Mouse (Mus musculus) forebrain, embryonic 14.5 days (tissue): Measurements from ENCODE around the gene Gm9833. TPM values are rescaled to one million over a fixed set of nuclear protein-coding genes. Genes with fewer than 3 reads are reported as not detected.
A peak's percentile ranks its signal among the peaks of the same experiment; 100 is the strongest.

ENCODE experiments used
- ATAC-seq: fragments of 200-750 bp; cut with Nextera tagmentation; 2 replicates; pipeline ENCODE4 v1.8.0; 2017; ENCODE audit warnings: mild to moderate bottlenecking, moderate library complexity
- DNase-seq: peaks from one replicate; pipeline ENCODE4 v3.0.0-alpha.2; 2015; ENCODE audit warnings: low spot score
- H3K27ac ChIP-seq: fragments of 300-500 bp; sonication (generic); 2 replicates; pipeline ENCODE4 v1.5.1; 2014; ENCODE audit warnings: low read depth, mild to moderate bottlenecking, control low read depth, low read length, moderate library complexity
- H3K27me3 ChIP-seq: fragments of 300-500 bp; sonication (generic); replicated peaks from 2 replicates; pipeline ENCODE4 v1.6.1; 2014; ENCODE audit warnings: low read length, control low read depth, mixed read lengths; ENCODE audit not compliant: control insufficient read depth, insufficient read depth
- H3K36me3 ChIP-seq: fragments of 300-500 bp; sonication (generic); 2 replicates; pipeline ENCODE4 v1.6.1; 2014; ENCODE audit warnings: low read length, control low read depth; ENCODE audit not compliant: control insufficient read depth, insufficient read depth
- H3K4me1 ChIP-seq: fragments of 300-500 bp; sonication (generic); 2 replicates; pipeline ENCODE4 v1.6.1; 2014; ENCODE audit warnings: antibody characterized with exemption, low read length, control low read depth; ENCODE audit not compliant: control insufficient read depth, insufficient read depth
- H3K4me2 ChIP-seq: fragments of 300-500 bp; sonication (generic); 2 replicates; pipeline ENCODE4 v1.6.1; 2014; ENCODE audit warnings: mild to moderate bottlenecking, control low read depth, low read length
- H3K4me3 ChIP-seq: fragments of 300-500 bp; sonication (generic); 2 replicates; pipeline ENCODE4 v1.5.1; 2014; ENCODE audit warnings: low read depth, low read length, control low read depth
- H3K9ac ChIP-seq: fragments of 300-500 bp; sonication (generic); 2 replicates; pipeline ENCODE4 v1.6.1; 2014; ENCODE audit warnings: mild to moderate bottlenecking, low read length, control low read depth, moderate library complexity
- H3K9me3 ChIP-seq: fragments of 300-500 bp; sonication (generic); replicated peaks from 2 replicates; pipeline ENCODE4 v1.6.1; 2016; ENCODE audit warnings: low read length, control low read depth, mixed read lengths; ENCODE audit not compliant: control insufficient read depth
- WGBS: fragments of 180-500 bp; shearing (Covaris S2); extraction: QIAGEN DNeasy Blood & Tissue Kit; methylation state at CpG from one replicate; pipeline ENCODE4 v1.1.7; 2014; 5-methylcytosine and 5-hydroxymethylcytosine counted together
- polyA plus RNA-seq: library from polyadenylated mRNA; unstranded; fragments of >200 nt; fragmentation: Nextera tagmentation; extraction: Ambion mirVana; gene quantifications from 2 replicates; pipeline ENCODE4 v1.2.1, GENCODE M21; 2014

Gene Gm9833
- polyA plus RNA-seq, 1 experiment from 2014 or later = 8.1 TPM

DNA sequence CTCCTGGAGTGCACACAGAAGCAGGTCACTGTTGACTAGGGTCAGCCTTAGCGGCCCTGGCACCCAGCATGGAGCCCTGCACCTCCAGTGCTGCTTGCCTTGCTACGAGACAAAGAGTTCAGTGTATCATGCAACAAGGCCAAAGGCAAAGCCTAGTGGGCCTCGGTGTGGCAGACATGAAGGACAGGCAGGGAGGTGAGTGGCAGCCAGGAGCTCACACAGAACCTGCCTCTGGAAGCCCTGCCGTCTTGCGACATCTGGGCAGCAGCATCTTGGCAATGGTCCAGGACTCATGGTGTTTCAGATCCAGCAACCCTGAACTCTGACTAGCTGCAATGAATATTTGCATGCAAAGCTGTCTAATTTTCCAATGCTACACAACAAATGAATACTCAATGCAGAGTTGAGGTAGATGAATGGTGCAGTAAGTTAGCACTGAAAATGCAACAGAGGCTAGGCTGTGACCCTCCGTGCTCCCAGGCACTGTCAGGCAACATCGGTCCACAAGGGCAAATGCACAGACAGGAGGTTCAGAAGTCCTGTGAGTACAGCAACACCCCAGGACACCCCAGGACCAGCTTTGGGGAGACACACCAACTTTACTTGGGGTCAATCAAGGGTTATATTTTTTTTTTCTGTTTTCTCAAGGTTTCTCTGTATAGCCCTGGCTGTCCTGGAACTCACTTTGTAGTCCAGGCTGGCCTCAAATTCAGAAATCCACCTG is 2.4 kb upstream of the Gm9833 start:
- 63% methylated on average over 7 of the region's 7 CpGs for WGBS
- no peak overlapping the region for H3K9ac ChIP-seq
- no peak overlapping the region for H3K27ac ChIP-seq
- no peaks in the 10 kb centered on the region for H3K4me1 ChIP-seq
- ATAC-seq (no peak), DNase-seq (peak; percentile 7)
- H3K36me3 ChIP-seq = no peaks in the 10 kb centered on the region
- H3K4me3 ChIP-seq = no peak overlapping the region
- H3K9me3 ChIP-seq = no peaks in the 10 kb centered on the region
- no peaks in the 10 kb centered on the region for H3K27me3 ChIP-seq
- H3K4me2 ChIP-seq = no peak overlapping the region

DNA sequence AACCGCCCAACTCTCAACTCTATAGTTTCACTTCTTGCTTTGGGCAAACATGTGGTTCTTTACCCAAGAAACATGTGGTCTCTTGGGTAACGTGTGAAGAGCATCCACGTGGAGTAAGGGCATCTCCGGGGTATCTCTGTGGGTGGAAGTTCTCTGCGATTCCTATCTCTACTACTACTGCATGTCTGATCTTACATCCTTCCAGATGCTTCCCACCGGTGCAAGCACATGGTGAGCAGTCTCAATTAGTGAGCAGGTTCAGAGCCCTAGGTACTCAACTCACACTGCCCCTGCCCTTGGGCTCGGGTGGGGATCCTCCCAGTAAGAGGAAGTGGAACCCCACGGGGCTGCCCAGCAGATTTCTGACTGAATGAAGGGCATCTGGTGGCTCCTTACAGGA is 399 bp upstream of the Gm9833 start:
- Histone ChIP-seq H3K27ac (no peak overlapping the region), H3K4me3 (no peak overlapping the region), H3K4me1 (no peaks in the 10 kb centered on the region), H3K4me2 (0 out of 2 replicates have a peak overlapping the region, but pooled peaks have one; percentile 34), H3K27me3 (no peaks in the 10 kb centered on the region), H3K36me3 (no peaks in the 10 kb centered on the region), H3K9me3 (no peaks in the 10 kb centered on the region), H3K9ac (no peak overlapping the region)
- 90% methylated on average over 8 of the region's 8 CpGs for WGBS
- ATAC-seq (no peak), DNase-seq (no peak)

DNA sequence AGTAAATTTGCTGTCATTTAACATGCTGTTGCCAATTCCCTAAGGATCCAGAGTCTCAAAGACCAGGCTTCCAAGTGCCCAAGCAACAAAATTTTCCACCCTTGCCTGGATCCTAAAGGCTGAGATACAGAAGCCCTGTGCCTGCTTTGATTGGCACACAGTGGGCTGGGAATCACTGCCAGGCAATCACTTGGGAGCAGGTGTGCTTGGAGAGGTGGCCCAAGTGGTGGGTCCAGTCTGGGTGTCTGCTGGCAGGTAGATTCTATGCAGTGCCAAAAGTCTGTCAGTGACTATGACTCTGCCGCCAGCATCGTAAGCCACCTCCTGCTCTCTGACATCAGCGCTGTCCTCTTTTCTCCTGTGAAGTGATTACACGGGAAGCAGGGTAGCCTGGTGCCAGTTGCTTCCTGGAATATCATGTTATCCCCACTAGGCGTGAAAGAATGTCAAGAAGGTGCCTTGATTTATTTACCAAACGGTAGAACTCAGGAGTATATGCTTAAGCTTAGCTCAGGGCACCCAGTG is 3.8 kb downstream of the Gm9833 start:
- Histone ChIP-seq H3K36me3 (no peaks in the 10 kb centered on the region), H3K9me3 (no peaks in the 10 kb centered on the region), H3K27me3 (no peaks in the 10 kb centered on the region), H3K4me3 (no peak overlapping the region), H3K4me1 (no peaks in the 10 kb centered on the region), H3K9ac (no peak overlapping the region), H3K4me2 (no peak overlapping the region), H3K27ac (no peak overlapping the region)
- WGBS = 81% methylated on average over 6 of the region's 6 CpGs
- no peak for ATAC-seq
- no peak for DNase-seq

DNA sequence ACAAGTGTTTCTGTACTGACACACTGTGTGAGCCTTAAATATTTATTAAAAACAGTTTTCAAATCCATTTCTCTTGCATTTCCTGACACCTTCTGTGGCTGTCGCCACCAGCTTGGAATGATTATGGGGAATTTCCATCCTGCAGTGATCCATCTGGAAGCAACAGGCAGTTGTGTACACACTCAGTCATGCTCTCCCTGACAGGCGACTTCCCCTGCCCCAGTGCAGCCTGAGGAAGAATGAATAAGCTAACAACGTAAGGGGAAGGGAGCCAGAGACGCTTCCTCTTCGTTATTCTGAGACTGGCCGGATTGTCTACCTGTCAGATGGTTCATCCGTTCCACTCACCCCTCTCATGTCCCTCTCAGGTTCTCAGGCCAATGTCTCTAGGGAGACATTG is 4.6 kb downstream of the Gm9833 start:
- Histone ChIP-seq H3K36me3 (no peaks in the 10 kb centered on the region), H3K4me2 (no peak overlapping the region), H3K27ac (no peak overlapping the region), H3K27me3 (no peaks in the 10 kb centered on the region), H3K4me3 (no peak overlapping the region), H3K9ac (no peak overlapping the region), H3K9me3 (no peaks in the 10 kb centered on the region), H3K4me1 (no peaks in the 10 kb centered on the region)
- DNase-seq = no peak
- no peak for ATAC-seq
- 61% methylated on average over 7 of the region's 7 CpGs for WGBS

DNA sequence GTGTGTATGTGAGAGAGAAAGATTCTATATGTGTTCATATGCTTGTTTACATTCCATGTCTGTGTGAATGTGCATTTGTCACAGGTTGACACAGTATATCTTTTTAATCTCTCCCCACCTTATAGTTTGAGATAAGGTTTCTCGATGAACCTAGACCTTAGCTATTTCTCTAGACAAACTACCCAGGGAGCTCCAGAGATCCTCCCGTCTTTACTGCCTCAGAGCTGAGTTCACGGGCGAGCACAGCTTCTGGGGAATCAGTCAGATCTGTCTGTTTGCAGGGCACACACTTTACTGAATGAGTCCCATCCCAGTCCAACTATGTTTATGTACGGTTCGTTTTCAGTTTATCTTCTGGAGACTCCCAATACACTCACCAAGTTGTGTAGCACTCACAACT is 5.0 kb downstream of the Gm9833 start:
- Histone ChIP-seq H3K27ac (no peak overlapping the region), H3K36me3 (no peaks in the 10 kb centered on the region), H3K27me3 (no peaks in the 10 kb centered on the region), H3K4me1 (no peaks in the 10 kb centered on the region), H3K9me3 (no peaks in the 10 kb centered on the region), H3K4me3 (no peak overlapping the region), H3K4me2 (no peak overlapping the region), H3K9ac (no peak overlapping the region)
- ATAC-seq (no peak), DNase-seq (no peak)
- WGBS = 89% methylated on average over 6 of the region's 6 CpGs

DNA sequence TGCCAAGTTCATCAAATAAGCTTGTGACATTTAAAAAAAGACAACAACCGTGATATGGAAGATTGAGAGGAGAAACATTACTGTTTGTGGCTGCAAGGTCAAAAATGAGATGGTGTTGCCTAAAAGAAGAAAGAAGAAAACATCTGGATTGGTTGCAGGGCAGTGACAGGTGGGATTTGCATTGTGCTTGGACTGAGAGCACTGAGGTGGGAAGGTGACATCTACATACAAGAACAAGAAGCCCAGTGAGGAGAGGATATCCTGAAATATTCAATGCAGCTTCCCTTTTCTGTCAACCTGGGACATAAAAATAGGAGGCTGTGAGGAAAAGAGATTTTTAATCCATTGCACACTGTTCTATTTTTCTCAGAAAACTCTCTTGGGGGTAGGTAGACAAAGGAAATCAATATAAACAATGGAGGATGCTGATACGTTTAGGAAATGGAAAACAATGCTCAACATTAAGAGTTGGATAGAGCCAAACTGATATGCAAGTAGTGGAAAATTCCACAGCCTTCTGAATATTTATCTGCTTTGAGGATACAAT is 7.2 kb downstream of the Gm9833 start:
- no peak overlapping the region for H3K27ac ChIP-seq
- no peak for DNase-seq
- no peaks in the 10 kb centered on the region for H3K4me1 ChIP-seq
- no peak for ATAC-seq
- H3K27me3 ChIP-seq = no peaks in the 10 kb centered on the region
- H3K9me3 ChIP-seq = no peaks in the 10 kb centered on the region
- H3K4me3 ChIP-seq = no peak overlapping the region
- H3K36me3 ChIP-seq = no peaks in the 10 kb centered on the region
- 81% methylated on average over 2 of the region's 2 CpGs for WGBS
- no peak overlapping the region for H3K9ac ChIP-seq
- no peak overlapping the region for H3K4me2 ChIP-seq

DNA sequence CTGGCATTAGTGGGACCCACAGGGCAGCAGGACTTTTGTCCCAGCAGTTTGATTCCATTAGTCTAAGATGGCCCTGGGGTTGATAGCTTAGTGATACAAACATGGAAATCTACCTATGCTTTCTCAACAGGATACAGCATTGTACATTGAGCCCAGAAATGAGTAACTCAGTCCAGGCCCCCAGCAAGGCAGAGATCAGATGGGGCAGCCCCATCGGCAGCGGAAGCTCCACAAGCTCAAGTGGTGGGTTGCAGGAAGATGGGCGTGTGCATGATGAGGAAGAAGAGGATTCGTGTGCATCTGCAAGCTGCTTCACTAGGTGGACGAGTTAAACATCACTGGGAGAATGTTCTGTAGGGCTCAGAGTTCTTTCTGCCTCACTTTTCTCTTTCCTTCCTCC is 11.8 kb downstream of the Gm9833 start:
- H3K9ac ChIP-seq = no peak overlapping the region
- ATAC-seq (no peak), DNase-seq (no peak)
- H3K4me3 ChIP-seq = no peak overlapping the region
- H3K4me2 ChIP-seq = no peak overlapping the region
- no peaks in the 10 kb centered on the region for H3K27me3 ChIP-seq
- 90% methylated on average over 5 of the region's 5 CpGs for WGBS
- H3K9me3 ChIP-seq = no peaks in the 10 kb centered on the region
- no peaks in the 10 kb centered on the region for H3K36me3 ChIP-seq
- H3K27ac ChIP-seq = no peak overlapping the region
- H3K4me1 ChIP-seq = no peaks in the 10 kb centered on the region

DNA sequence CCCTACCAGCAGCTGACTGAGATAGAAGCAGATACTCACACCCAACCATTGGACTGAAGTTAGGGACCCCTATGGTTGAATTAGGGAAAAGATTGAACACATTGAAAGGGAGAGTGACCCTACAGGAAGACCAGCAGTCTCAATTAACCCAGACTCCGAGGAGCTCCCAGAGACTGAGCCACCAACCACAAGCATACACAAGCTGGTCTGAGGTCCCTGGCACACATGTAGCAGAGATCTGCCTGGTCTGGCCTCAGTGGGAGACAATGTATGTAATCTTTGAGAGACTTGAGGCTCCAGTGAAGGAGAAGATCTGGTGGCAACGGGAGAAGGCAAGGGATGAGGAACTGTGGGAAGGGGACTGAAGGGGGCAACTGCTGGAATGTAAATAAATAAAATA is 23.7 kb downstream of the Gm9833 start:
- Histone ChIP-seq H3K4me3 (no peak overlapping the region), H3K4me1 (no peaks in the 10 kb centered on the region), H3K27ac (no peak overlapping the region), H3K36me3 (no peaks in the 10 kb centered on the region), H3K27me3 (no peaks in the 10 kb centered on the region), H3K9me3 (no peaks in the 10 kb centered on the region), H3K4me2 (no peak overlapping the region), H3K9ac (no peak overlapping the region)
- ATAC-seq = no peak
- no peak for DNase-seq
- WGBS = 84% methylated on average over 2 of the region's 2 CpGs

DNA sequence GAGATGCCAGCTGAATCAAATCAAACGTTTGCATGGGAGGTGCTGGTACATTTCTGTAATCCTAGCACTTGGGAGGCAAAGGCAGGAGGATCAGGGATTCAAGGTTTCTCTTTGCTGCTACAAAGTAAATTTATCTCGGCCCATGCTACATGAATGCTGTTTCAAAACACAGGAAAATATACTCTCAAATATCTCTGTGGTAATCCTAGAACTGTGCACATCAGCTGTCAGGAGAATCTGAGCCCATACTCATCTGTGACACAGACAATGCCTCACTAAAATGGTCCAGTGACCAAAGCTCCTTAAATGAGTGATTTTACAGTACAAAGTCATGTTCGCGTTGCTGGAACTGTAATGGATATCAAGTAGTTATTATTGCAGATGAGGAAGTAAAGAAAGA is 24.3 kb downstream of the Gm9833 start:
- Histone ChIP-seq H3K9me3 (no peaks in the 10 kb centered on the region), H3K27ac (no peak overlapping the region), H3K36me3 (no peaks in the 10 kb centered on the region), H3K4me1 (no peaks in the 10 kb centered on the region), H3K4me3 (no peak overlapping the region), H3K4me2 (no peak overlapping the region), H3K27me3 (no peaks in the 10 kb centered on the region), H3K9ac (no peak overlapping the region)
- WGBS = 85% methylated on average over 4 of the region's 4 CpGs
- ATAC-seq (no peak), DNase-seq (no peak)
